Mouse (Mus musculus) midbrain, embryonic 13.5 days (tissue): ENCODE measurements around the gene Igf1r. TPM values are rescaled to one million over a fixed set of nuclear protein-coding genes. Genes with fewer than 3 reads are reported as not detected.

Experiments used
- ATAC-seq: fragments of 200-750 bp; cut with Nextera tagmentation; 2 replicates; pipeline ENCODE4 v1.8.0; 2017; ENCODE audit warnings: mild to moderate bottlenecking, moderate TSS enrichment, moderate library complexity
- H3K27ac ChIP-seq: fragments of 300-500 bp; sonication (generic); 2 replicates; pipeline ENCODE4 v1.5.1; 2015; ENCODE audit warnings: inconsistent platforms, mild to moderate bottlenecking, moderate library complexity
- H3K27me3 ChIP-seq: fragments of 300-500 bp; sonication (generic); 2 replicates; pipeline ENCODE4 v1.6.1; 2015; ENCODE audit warnings: mild to moderate bottlenecking, inconsistent platforms
- H3K36me3 ChIP-seq: fragments of 300-500 bp; sonication (generic); 2 replicates; pipeline ENCODE4 v1.6.1; 2015; ENCODE audit warnings: mild to moderate bottlenecking, inconsistent platforms
- H3K4me1 ChIP-seq: fragments of 300-500 bp; sonication (generic); replicated peaks from 2 replicates; pipeline ENCODE4 v1.6.1; 2015; ENCODE audit warnings: inconsistent platforms
- H3K4me2 ChIP-seq: fragments of 300-500 bp; sonication (generic); replicated peaks from 2 replicates; pipeline ENCODE4 v1.6.1; 2015; ENCODE audit warnings: moderate library complexity, mild to moderate bottlenecking, inconsistent platforms
- H3K4me3 ChIP-seq: fragments of 300-500 bp; sonication (generic); replicated peaks from 2 replicates; pipeline ENCODE4 v1.5.1; 2015; ENCODE audit warnings: mild to moderate bottlenecking, inconsistent platforms
- H3K9ac ChIP-seq: fragments of 300-500 bp; sonication (generic); replicated peaks from 2 replicates; pipeline ENCODE4 v1.6.1; 2015; ENCODE audit warnings: mild to moderate bottlenecking, inconsistent platforms
- H3K9me3 ChIP-seq: fragments of 300-500 bp; sonication (generic); 2 replicates; pipeline ENCODE4 v1.6.1; 2016; ENCODE audit warnings: mild to moderate bottlenecking, inconsistent platforms
- WGBS: fragments of 180-500 bp; shearing (Covaris S2); methylation state at CpG from one replicate; pipeline ENCODE4 v1.1.7; 2015; 5-methylcytosine and 5-hydroxymethylcytosine counted together
- polyA plus RNA-seq: library from polyadenylated mRNA; unstranded; fragments of >200 nt; fragmentation: Nextera tagmentation; extraction: Ambion mirVana; gene quantifications from 2 replicates; pipeline ENCODE4 v1.2.1, GENCODE M21; 2015

Gene Igf1r
- polyA plus RNA-seq, 1 experiment from 2014 or later, result 31.4 TPM

- 59% methylated on average over 13 of the region's 13 CpGs for WGBS
- no peak for ATAC-seq
These were observed 207.6 kb downstream of the Igf1r start for GRCm38 (mm10) chr7:68160094-68160791.

GRCm38 (mm10) chr7:68164074-68164473, 211.4 kb downstream of the Igf1r start:
- H3K4me1 ChIP-seq, result peaks cover 12% of the 10 kb centered on the region
- no peak for ATAC-seq
- peaks cover 18% of the 10 kb centered on the region for H3K36me3 ChIP-seq
- no peak overlapping the region for H3K4me3 ChIP-seq
- H3K9ac ChIP-seq, result no peak overlapping the region
- no peaks in the 10 kb centered on the region for H3K27me3 ChIP-seq
- no peak overlapping the region for H3K27ac ChIP-seq
- no peak overlapping the region for H3K4me2 ChIP-seq
- WGBS, result 91% methylated on average over 3 of the region's 3 CpGs
- no peaks in the 10 kb centered on the region for H3K9me3 ChIP-seq

More at GRCm38 (mm10) chr7:68160094-68160791, 207.6 kb downstream of the Igf1r start:
- Histone ChIP-seq H3K4me2 (no peak overlapping the region), H3K9me3 (no peaks in the 10 kb centered on the region), H3K27ac (0 out of 2 replicates have a peak overlapping the region, but pooled peaks have one; percentile 7), H3K27me3 (no peaks in the 10 kb centered on the region), H3K9ac (no peak overlapping the region), H3K4me3 (no peak overlapping the region), H3K4me1 (peaks cover 26% of the 10 kb centered on the region), H3K36me3 (peaks cover 7% of the 10 kb centered on the region)

- no peak for ATAC-seq
- peaks cover 43% of the 10 kb centered on the region for H3K36me3 ChIP-seq
- 82% methylated on average over 7 of the region's 7 CpGs for WGBS
- no peak overlapping the region for H3K9ac ChIP-seq
- H3K27me3 ChIP-seq, result no peaks in the 10 kb centered on the region
- H3K4me3 ChIP-seq, result no peak overlapping the region
- H3K9me3 ChIP-seq, result no peaks in the 10 kb centered on the region
- 0 out of 2 replicates have a peak, but pooled peaks cover 4% of the 10 kb centered on the region for H3K4me1 ChIP-seq
- H3K27ac ChIP-seq, result no peak overlapping the region
- H3K4me2 ChIP-seq, result no peak overlapping the region
These were observed 220.1 kb downstream of the Igf1r start for GRCm38 (mm10) chr7:68172776-68173175.

GRCm38 (mm10) chr7:68179672-68180071, 227.0 kb downstream of the Igf1r start:
- H3K27me3 ChIP-seq, result no peaks in the 10 kb centered on the region
- ATAC-seq, result no peak
- no peak overlapping the region for H3K9ac ChIP-seq
- peaks cover 21% of the 10 kb centered on the region for H3K36me3 ChIP-seq
- peaks cover 26% of the 10 kb centered on the region for H3K4me1 ChIP-seq
- 93% methylated on average over 1 of the region's 1 CpGs for WGBS
- H3K4me2 ChIP-seq, result no peak overlapping the region
- H3K4me3 ChIP-seq, result no peak overlapping the region
- no peaks in the 10 kb centered on the region for H3K9me3 ChIP-seq
- H3K27ac ChIP-seq, result no peak overlapping the region

DNA sequence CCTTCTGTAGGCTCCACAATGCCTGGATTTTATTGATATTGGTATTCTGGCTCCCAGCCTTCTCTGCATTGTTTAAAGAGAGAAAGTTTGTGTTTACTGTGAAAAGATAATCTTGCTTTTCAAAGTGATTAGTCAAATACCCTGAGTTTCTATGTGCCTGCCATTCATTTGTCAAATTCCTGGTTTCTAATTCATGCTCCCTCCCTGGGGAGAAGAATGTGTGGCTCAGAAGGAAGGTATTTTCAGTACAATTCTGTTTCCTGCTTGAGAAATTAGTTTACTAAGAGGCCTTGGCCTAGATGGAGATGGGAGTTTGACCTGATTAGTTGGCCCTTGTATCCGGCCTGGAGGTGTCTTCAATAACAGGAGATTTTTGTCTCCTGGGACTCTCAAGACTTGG, 228.5 kb downstream of the Igf1r start:
- 39% methylated on average over 1 of the region's 1 CpGs for WGBS
- Histone ChIP-seq H3K4me3 (no peak overlapping the region), H3K4me2 (no peak overlapping the region), H3K9ac (no peak overlapping the region), H3K4me1 (peaks cover 24% of the 10 kb centered on the region), H3K27me3 (no peaks in the 10 kb centered on the region), H3K27ac (no peak overlapping the region), H3K9me3 (no peaks in the 10 kb centered on the region), H3K36me3 (peaks cover 27% of the 10 kb centered on the region)
- ATAC-seq, result no peak

DNA sequence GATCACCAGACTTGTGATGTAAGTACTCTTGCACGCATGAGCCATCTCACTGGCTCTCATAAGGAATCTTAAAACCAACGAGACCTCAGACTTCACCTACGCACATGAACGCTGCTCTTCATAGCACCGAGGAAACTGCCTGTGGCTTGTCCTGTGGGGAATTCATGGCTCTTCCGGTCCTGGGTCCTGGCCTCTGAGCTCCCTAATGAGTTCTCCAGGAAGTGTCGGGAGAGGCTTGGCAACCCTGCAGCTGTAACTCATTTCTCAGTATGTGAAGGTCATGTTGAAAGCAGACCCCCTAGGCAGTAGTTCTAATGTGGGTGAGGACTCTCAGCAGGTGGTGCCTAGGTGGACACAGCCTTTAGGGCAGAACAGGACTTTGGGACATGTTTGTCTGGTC, 229.4 kb downstream of the Igf1r start:
- no peaks in the 10 kb centered on the region for H3K9me3 ChIP-seq
- H3K4me1 ChIP-seq, result peaks cover 24% of the 10 kb centered on the region
- H3K27ac ChIP-seq, result no peak overlapping the region
- ATAC-seq, result no peak
- no peak overlapping the region for H3K9ac ChIP-seq
- no peaks in the 10 kb centered on the region for H3K27me3 ChIP-seq
- peaks cover 33% of the 10 kb centered on the region for H3K36me3 ChIP-seq
- H3K4me2 ChIP-seq, result no peak overlapping the region
- H3K4me3 ChIP-seq, result no peak overlapping the region
- 86% methylated on average over 7 of the region's 7 CpGs for WGBS

- H3K27ac ChIP-seq, result peak overlapping the region; percentile 70
- peak; percentile 57; the same call in 1 of the 2 replicates for ATAC-seq
These were observed 230.1 kb downstream of the Igf1r start for GRCm38 (mm10) chr7:68182773-68183172.

GRCm38 (mm10) chr7:68183421-68183820, 230.8 kb downstream of the Igf1r start:
- ATAC-seq, result no peak
- peaks cover 43% of the 10 kb centered on the region for H3K36me3 ChIP-seq
- H3K9me3 ChIP-seq, result no peaks in the 10 kb centered on the region
- H3K4me2 ChIP-seq, result no peak overlapping the region
- no peak overlapping the region for H3K4me3 ChIP-seq
- peak overlapping the region; percentile 70 for H3K27ac ChIP-seq
- no peaks in the 10 kb centered on the region for H3K27me3 ChIP-seq
- H3K4me1 ChIP-seq, result peaks cover 24% of the 10 kb centered on the region
- H3K9ac ChIP-seq, result no peak overlapping the region
- 88% methylated on average over 10 of the region's 10 CpGs for WGBS

More at GRCm38 (mm10) chr7:68182773-68183172, 230.1 kb downstream of the Igf1r start:
- H3K27me3 ChIP-seq, result no peaks in the 10 kb centered on the region
- H3K36me3 ChIP-seq, result peaks cover 40% of the 10 kb centered on the region
- H3K9me3 ChIP-seq, result no peaks in the 10 kb centered on the region
- H3K4me1 ChIP-seq, result peaks cover 24% of the 10 kb centered on the region
- WGBS, result 54% methylated on average over 6 of the region's 6 CpGs
- no peak overlapping the region for H3K4me3 ChIP-seq
- H3K9ac ChIP-seq, result no peak overlapping the region
- no peak overlapping the region for H3K4me2 ChIP-seq

DNA sequence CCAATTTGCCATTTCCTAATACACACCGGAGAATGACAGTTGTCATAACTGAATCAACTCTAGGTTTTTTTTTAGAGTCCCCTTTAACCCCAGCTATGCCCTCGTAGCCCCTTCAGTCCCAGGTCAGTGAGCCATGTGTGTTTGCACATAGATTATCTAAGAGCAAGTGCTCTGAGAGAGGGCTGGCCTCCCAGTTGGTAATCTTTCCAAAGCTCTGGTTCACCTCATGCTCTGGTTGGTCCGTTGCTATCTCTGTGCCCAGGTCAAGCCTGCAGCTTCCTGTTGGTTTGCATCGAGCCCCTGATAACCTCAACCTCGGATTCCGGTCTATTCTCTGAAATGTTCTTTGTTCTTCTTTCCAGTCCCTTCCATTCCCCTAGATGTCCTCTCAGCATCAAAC, 236.6 kb downstream of the Igf1r start:
- Histone ChIP-seq H3K4me1 (no peaks in the 10 kb centered on the region), H3K4me3 (no peak overlapping the region), H3K27me3 (no peaks in the 10 kb centered on the region), H3K4me2 (no peak overlapping the region), H3K9ac (no peak overlapping the region), H3K36me3 (peaks cover 88% of the 10 kb centered on the region), H3K27ac (no peak overlapping the region), H3K9me3 (no peaks in the 10 kb centered on the region)
- no peak for ATAC-seq
- 88% methylated on average over 6 of the region's 6 CpGs for WGBS

GRCm38 (mm10) chr7:68189691-68190456, 237.2 kb downstream of the Igf1r start:
- Histone ChIP-seq H3K4me2 (no peak overlapping the region), H3K27me3 (no peaks in the 10 kb centered on the region), H3K4me3 (no peak overlapping the region), H3K9ac (no peak overlapping the region), H3K36me3 (peaks cover 88% of the 10 kb centered on the region), H3K4me1 (no peaks in the 10 kb centered on the region), H3K9me3 (no peaks in the 10 kb centered on the region), H3K27ac (no peak overlapping the region)
- WGBS, result 97% methylated on average over 13 of the region's 13 CpGs
- ATAC-seq, result no peak

DNA sequence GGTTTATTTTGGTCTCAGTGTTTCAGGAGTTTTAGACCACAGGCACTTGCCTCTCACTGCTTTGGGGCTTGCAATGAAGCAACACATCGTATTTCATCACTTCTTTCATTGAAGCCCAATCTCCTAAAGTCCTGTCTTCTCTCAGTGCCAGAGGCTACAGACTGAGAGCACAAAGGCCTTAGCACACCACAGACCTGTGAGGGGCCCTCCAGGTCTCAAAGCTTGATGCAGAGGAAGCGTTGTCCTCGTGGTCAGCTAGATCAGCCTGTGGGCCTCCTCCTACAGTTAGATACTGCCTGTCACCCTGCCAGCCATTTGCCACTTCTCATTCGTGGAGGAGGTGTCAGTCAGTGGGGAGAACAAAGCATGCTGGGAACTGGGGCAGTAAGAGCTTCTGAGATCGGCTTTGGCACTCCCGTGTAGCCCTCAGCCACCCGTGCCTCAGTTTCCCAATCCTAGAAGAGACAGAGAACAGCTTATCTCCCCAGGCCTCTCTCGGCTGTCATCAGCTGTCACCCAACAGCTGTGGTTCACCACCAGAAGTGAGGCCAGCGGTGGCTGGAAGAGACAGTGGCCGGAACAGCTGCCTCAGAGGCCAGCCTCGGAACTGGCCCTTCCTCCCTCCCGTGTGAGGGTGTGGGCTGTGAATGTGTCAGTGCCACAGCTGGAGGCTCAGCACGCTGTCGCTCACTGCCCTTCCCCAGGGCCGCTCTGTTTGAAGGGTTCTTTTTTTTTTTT, 241.5 kb downstream of the Igf1r start:
- Histone ChIP-seq H3K4me2 (no peak overlapping the region), H3K27ac (no peak overlapping the region), H3K4me3 (no peak overlapping the region), H3K9ac (no peak overlapping the region), H3K36me3 (peaks cover 94% of the 10 kb centered on the region), H3K4me1 (no peaks in the 10 kb centered on the region), H3K9me3 (no peaks in the 10 kb centered on the region), H3K27me3 (no peaks in the 10 kb centered on the region)
- 91% methylated on average over 15 of the region's 15 CpGs for WGBS
- ATAC-seq, result no peak

GRCm38 (mm10) chr7:68199609-68200008, 247.0 kb downstream of the Igf1r start:
- peaks cover 84% of the 10 kb centered on the region for H3K36me3 ChIP-seq
- WGBS, result 97% methylated on average over 7 of the region's 7 CpGs
- no peak overlapping the region for H3K9ac ChIP-seq

More at GRCm38 (mm10) chr7:68199609-68200008, 247.0 kb downstream of the Igf1r start:
- Histone ChIP-seq H3K4me1 (no peaks in the 10 kb centered on the region), H3K27me3 (no peaks in the 10 kb centered on the region), H3K4me2 (no peak overlapping the region), H3K9me3 (no peaks in the 10 kb centered on the region), H3K27ac (no peak overlapping the region), H3K4me3 (no peak overlapping the region)
- no peak for ATAC-seq
